Mouse (Mus musculus): ENCODE results near the gene Ak2.

GRCm38 (mm10) chr4:128992176-128992575, 418 bp downstream of the Ak2 start:
- TF ChIP-seq CTCF (IDR thresholded peaks at IDR 0.05; ENCODE audit: low read depth) = no peak
- no peak for TF ChIP-seq EP300 (optimal IDR thresholded peaks at IDR 0.05)

All from stomach, postnatal 0 days (tissue).